Comparison of ENCODE assay signal across 8 mouse cellular contexts in the genomic region with DNA sequence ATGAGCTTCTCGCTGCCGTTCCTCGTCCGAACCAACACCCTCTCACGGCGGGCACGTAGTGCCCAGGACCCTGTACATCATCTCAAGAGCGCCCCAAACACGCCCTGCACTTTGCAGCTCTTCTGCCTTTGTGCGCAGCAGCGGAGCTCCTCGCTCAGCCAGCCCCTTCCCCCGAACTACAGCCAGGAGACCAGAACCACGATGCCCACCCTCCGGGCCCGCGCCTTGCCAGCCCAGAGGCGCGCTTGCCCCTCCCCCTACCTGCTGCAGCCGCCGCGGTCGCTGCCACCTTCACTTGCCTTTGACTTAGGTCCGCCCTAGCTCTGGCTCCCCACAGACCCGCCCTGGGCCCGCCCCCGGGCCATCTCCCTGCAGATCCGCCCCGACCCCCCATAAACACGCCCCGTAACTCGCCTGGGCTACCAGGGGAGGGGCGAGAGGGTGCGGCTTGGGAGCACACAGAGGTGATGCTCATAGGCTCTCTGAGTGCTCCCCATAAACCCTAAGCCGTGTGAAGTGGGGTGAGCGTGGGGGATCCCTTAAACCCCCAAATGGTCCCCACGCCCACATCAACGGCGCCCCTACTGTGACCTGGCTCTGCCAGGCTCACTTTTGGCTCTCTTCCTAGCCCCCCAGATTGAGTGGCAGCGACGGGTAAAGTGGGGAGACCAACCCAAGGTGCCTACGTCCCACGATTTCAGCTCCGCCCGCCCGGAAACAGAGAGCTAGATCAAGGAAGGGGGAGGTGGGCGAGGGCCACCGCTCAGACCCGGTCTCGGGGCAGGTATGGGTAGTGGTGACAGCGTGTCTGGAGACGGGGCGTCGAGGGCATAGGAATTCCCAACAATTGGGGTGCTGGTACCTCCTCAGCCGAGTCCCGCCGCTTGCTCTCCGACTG. TPM values are rescaled to one million over a fixed set of nuclear protein-coding genes. Genes with fewer than 3 reads are reported as not detected.
DNase-seq lines count a peak whose midpoint lies in the region; ATAC-seq and TF ChIP-seq lines count a peak whose summit lies in the region.

No protein-coding gene starts in this region.

- peaks cover 10% of the 10 kb centered on the region; the same call in 1 of the 2 replicates for H3K36me3 ChIP-seq in forebrain, embryonic 13.5 days (ENCODE audit: poor library complexity, severe bottlenecking)
- no peaks in the 10 kb centered on the region for H3K36me3 ChIP-seq in liver, embryonic 14.5 days (replicated peaks; ENCODE audit: control insufficient read depth, insufficient read depth, low read depth)
- H3K36me3 ChIP-seq in stomach, embryonic 14.5 days (ENCODE audit: control insufficient read depth, insufficient read depth, low read length), result no peaks in the 10 kb centered on the region

- intact Hi-C loops in heart, postnatal 10 days (cut with DNase I), result loop anchor here (2.0 kb wide), 1 partner anchor 15 kb away; no protein-coding TSS in a partner anchor

- no peak for TF ChIP-seq CTCF in liver, embryonic 14.5 days (IDR thresholded peaks at IDR 0.05; ENCODE audit: low read depth)

- H3K4me3 ChIP-seq in forebrain, embryonic 13.5 days, result peak overlapping the region; percentile 51
- H3K4me3 ChIP-seq in liver, embryonic 14.5 days (ENCODE audit: insufficient read depth in 1 of 2, low read depth in 2 of 2, low read length in 2 of 2), result peak overlapping the region; percentile 29 to 58
- H3K4me3 ChIP-seq in stomach, embryonic 14.5 days (ENCODE audit: low read depth, low read length), result peak overlapping the region; percentile 42

- peak; percentile 86 to 89 for DNase-seq in CD8-positive naive resting alpha-beta T cell, adult 2 months (ENCODE audit: low read depth in 2 of 2, low spot score in 2 of 2)
- DNase-seq in heart, postnatal 10 days, result peak; percentile 91 to 92
- DNase-seq in kidney, postnatal 36 days, result peak; percentile 91 to 93
- DNase-seq in liver, embryonic 14.5 days (ENCODE audit: low read depth in 3 of 3, low spot score in 3 of 3), result peak in 1 of 3 experiments; percentile 51
- peak; percentile 43 to 64 for DNase-seq in natural killer cell, adult 2 months (ENCODE audit: low spot score in 2 of 2)

- H3K27ac ChIP-seq in forebrain, embryonic 13.5 days, result peak overlapping the region; percentile 89
- H3K27ac ChIP-seq in liver, embryonic 14.5 days, result no peak overlapping the region
- H3K27ac ChIP-seq in stomach, embryonic 14.5 days (ENCODE audit: low read length), result peak overlapping the region; percentile 22; the same call in 1 of the 2 replicates

- 0 out of 2 replicates have a peak, but pooled peaks cover 3% of the 10 kb centered on the region for H3K27me3 ChIP-seq in forebrain, embryonic 13.5 days
- H3K27me3 ChIP-seq in liver, embryonic 14.5 days (ENCODE audit: control insufficient read depth, insufficient read depth, low read length), result peaks cover 13% of the 10 kb centered on the region
- H3K27me3 ChIP-seq in stomach, embryonic 14.5 days (ENCODE audit: control insufficient read depth, insufficient read depth, low read length), result no peaks in the 10 kb centered on the region

- ATAC-seq in cerebellum, adult (ENCODE audit: insufficient number of reproducible peaks, low FRiP score, low TSS enrichment), result peak; percentile 67
- peak; percentile 81 for ATAC-seq in forebrain, embryonic 13.5 days
- peak; percentile 83 for ATAC-seq in liver, embryonic 14.5 days (ENCODE audit: insufficient read depth)
- peak; percentile 89 for ATAC-seq in stomach, embryonic 14.5 days (ENCODE audit: insufficient number of reproducible peaks, insufficient read depth, low FRiP score, low read depth)

- under 1% methylated on average over 55 of the region's 58 CpGs for WGBS in forebrain, embryonic 13.5 days
- 1% methylated on average over 58 of the region's 58 CpGs for WGBS in liver, embryonic 14.5 days (ENCODE audit: insufficient replicate concordance)
- WGBS in stomach, embryonic 14.5 days, result under 1% methylated on average over 58 of the region's 58 CpGs

- H3K4me1 ChIP-seq in forebrain, embryonic 13.5 days, result peaks cover 17% of the 10 kb centered on the region
- H3K4me1 ChIP-seq in liver, embryonic 14.5 days (replicated peaks; ENCODE audit: control insufficient read depth in 2 of 2, insufficient read depth in 2 of 2, low read length in 1 of 2), result peaks cover 1 to 5% of the 10 kb centered on the region in 2 experiments; a peak in 3 of 4 replicates
- peaks cover 7% of the 10 kb centered on the region; the same call in 1 of the 2 replicates for H3K4me1 ChIP-seq in stomach, embryonic 14.5 days (ENCODE audit: control insufficient read depth, insufficient read depth, low read length)

- H3K4me2 ChIP-seq in forebrain, embryonic 13.5 days, result peak overlapping the region; percentile 86
- H3K4me2 ChIP-seq in liver, embryonic 14.5 days (ENCODE audit: low read depth), result peak overlapping the region; percentile 89
- peak overlapping the region; percentile 88 for H3K4me2 ChIP-seq in stomach, embryonic 14.5 days (replicated peaks; ENCODE audit: low read depth, low read length)

- H3K9me3 ChIP-seq in forebrain, embryonic 13.5 days (replicated peaks), result no peaks in the 10 kb centered on the region
- H3K9me3 ChIP-seq in liver, embryonic 14.5 days (ENCODE audit: control insufficient read depth, low read length), result no peaks in the 10 kb centered on the region
- H3K9me3 ChIP-seq in stomach, embryonic 14.5 days (ENCODE audit: control insufficient read depth, low read depth, low read length), result no peaks in the 10 kb centered on the region

- peak overlapping the region; percentile 68 for H3K9ac ChIP-seq in forebrain, embryonic 13.5 days
- H3K9ac ChIP-seq in liver, embryonic 14.5 days (replicated peaks), result peak overlapping the region; percentile 47
- peak overlapping the region; percentile 34 for H3K9ac ChIP-seq in stomach, embryonic 14.5 days (replicated peaks; ENCODE audit: low read depth, low read length)

- no peak for TF ChIP-seq EP300 in liver, embryonic 14.5 days (IDR thresholded peaks at IDR 0.05; ENCODE audit: low read depth)

RNA-seq across cellular contexts. Expression of gene Ndrg2, which starts 0.6 kb away (rescaled TPM):
- polyA plus RNA-seq in forebrain, embryonic 13.5 days (2015; fragmentation: Nextera tagmentation; extraction: Ambion mirVana), result 98.2 and 99.0 TPM in 2 replicates
- 100 to 1,000 TPM; 712 to 721 TPM for total RNA-seq in heart, postnatal 10 days (2021)
- 11.6 and 11.7 TPM in 2 replicates for polyA plus RNA-seq in liver, embryonic 14.5 days (2012; rRNA removed)
- 13.5 and 14.7 TPM in 2 replicates for polyA plus RNA-seq in liver, embryonic 14.5 days (2014; fragmentation: Nextera tagmentation; extraction: Ambion mirVana)
- polyA plus RNA-seq in stomach, embryonic 14.5 days (2014; fragmentation: Nextera tagmentation; extraction: Ambion mirVana), result 54.6 and 59.3 TPM in 2 replicates

RNA-seq across cellular contexts. Expression of gene Tppp2, which starts 4.9 kb away (rescaled TPM):
- polyA plus RNA-seq in forebrain, embryonic 13.5 days (2015; fragmentation: Nextera tagmentation; extraction: Ambion mirVana), result not detected in 2 replicates
- total RNA-seq in heart, postnatal 10 days (2021), result not detected
- polyA plus RNA-seq in liver, embryonic 14.5 days (2012; rRNA removed), result not detected in 2 replicates
- polyA plus RNA-seq in liver, embryonic 14.5 days (2014; fragmentation: Nextera tagmentation; extraction: Ambion mirVana), result not detected in 2 replicates
- not detected in 2 replicates for polyA plus RNA-seq in stomach, embryonic 14.5 days (2014; fragmentation: Nextera tagmentation; extraction: Ambion mirVana)

RNA-seq across cellular contexts. Expression of gene Rnase13, which starts 9.3 kb away (rescaled TPM):
- polyA plus RNA-seq in forebrain, embryonic 13.5 days (2015; fragmentation: Nextera tagmentation; extraction: Ambion mirVana), result not detected in 2 replicates
- total RNA-seq in heart, postnatal 10 days (2021), result not detected
- not detected in 2 replicates for polyA plus RNA-seq in liver, embryonic 14.5 days (2012; rRNA removed)
- not detected in 2 replicates for polyA plus RNA-seq in liver, embryonic 14.5 days (2014; fragmentation: Nextera tagmentation; extraction: Ambion mirVana)
- not detected in 2 replicates for polyA plus RNA-seq in stomach, embryonic 14.5 days (2014; fragmentation: Nextera tagmentation; extraction: Ambion mirVana)

RNA-seq across cellular contexts. Expression of gene Slc39a2, which starts 20.6 kb away (rescaled TPM):
- polyA plus RNA-seq in forebrain, embryonic 13.5 days (2015; fragmentation: Nextera tagmentation; extraction: Ambion mirVana), result 1.3 and 1.5 TPM in 2 replicates
- total RNA-seq in heart, postnatal 10 days (2021), result under 1 TPM; 0.12 to 0.29 TPM
- polyA plus RNA-seq in liver, embryonic 14.5 days (2012; rRNA removed), result 0.15 and 0.23 TPM in 2 replicates
- 0.05 TPM in 1 of 2 replicates, not detected in the other for polyA plus RNA-seq in liver, embryonic 14.5 days (2014; fragmentation: Nextera tagmentation; extraction: Ambion mirVana)
- 0.30 and 0.55 TPM in 2 replicates for polyA plus RNA-seq in stomach, embryonic 14.5 days (2014; fragmentation: Nextera tagmentation; extraction: Ambion mirVana)

RNA-seq across cellular contexts. Expression of gene Mettl17, which starts 28.7 kb away (rescaled TPM):
- polyA plus RNA-seq in forebrain, embryonic 13.5 days (2015; fragmentation: Nextera tagmentation; extraction: Ambion mirVana), result 60.5 and 76.5 TPM in 2 replicates
- 10 to 100 TPM; 19.2 to 28.5 TPM for total RNA-seq in heart, postnatal 10 days (2021)
- 7.5 and 9.5 TPM in 2 replicates for polyA plus RNA-seq in liver, embryonic 14.5 days (2012; rRNA removed)
- 10.2 and 10.8 TPM in 2 replicates for polyA plus RNA-seq in liver, embryonic 14.5 days (2014; fragmentation: Nextera tagmentation; extraction: Ambion mirVana)
- polyA plus RNA-seq in stomach, embryonic 14.5 days (2014; fragmentation: Nextera tagmentation; extraction: Ambion mirVana), result 56.3 and 63.4 TPM in 2 replicates
